Mouse (Mus musculus) ES-Bruce4 (cell line): ENCODE results near the gene Ckmt2. TPM values are rescaled to one million over a fixed set of nuclear protein-coding genes. Genes with fewer than 3 reads are reported as not detected.

Experiments
- H3K27ac ChIP-seq: 2 replicates; pipeline ENCODE4 v1.5.1; 2012; ENCODE audit warnings: low read length, inconsistent platforms; ENCODE audit not compliant: insufficient read depth
- H3K27me3 ChIP-seq: 2 replicates; pipeline ENCODE4 v1.6.1; 2012; ENCODE audit warnings: mild to moderate bottlenecking, low read length, inconsistent platforms; ENCODE audit not compliant: control insufficient read depth, poor library complexity, insufficient read depth, severe bottlenecking
- H3K36me3 ChIP-seq: 2 replicates; pipeline ENCODE4 v1.6.1; 2012; ENCODE audit warnings: inconsistent platforms, mild to moderate bottlenecking, low read length, moderate library complexity; ENCODE audit not compliant: control insufficient read depth, poor library complexity, insufficient read depth, severe bottlenecking
- H3K4me1 ChIP-seq: one replicate; pipeline ENCODE4 v1.8.1; 2011; ENCODE audit warnings: low read length; ENCODE audit not compliant: control insufficient read depth, insufficient read depth
- H3K4me3 ChIP-seq: 2 replicates; pipeline ENCODE4 v1.5.1; 2011; ENCODE audit warnings: low read depth, mild to moderate bottlenecking, low read length
- H3K9ac ChIP-seq: 2 replicates; pipeline ENCODE4 v1.6.1; 2012; ENCODE audit warnings: low read depth, mild to moderate bottlenecking, inconsistent platforms; ENCODE audit not compliant: poor library complexity, severe bottlenecking
- H3K9me3 ChIP-seq: replicated peaks from 2 replicates; pipeline ENCODE4 v1.6.1; 2012; ENCODE audit warnings: mild to moderate bottlenecking, low read length, inconsistent platforms; ENCODE audit not compliant: control insufficient read depth, poor library complexity, insufficient read depth, severe bottlenecking
- CTCF ChIP-seq: IDR thresholded peaks from one replicate; pipeline ENCODE4 v1.8.1; 2011; ENCODE audit warnings: low read depth, low read length
- EP300 ChIP-seq: IDR thresholded peaks from 2 replicates; pipeline ENCODE4 v1.6.1; 2011; ENCODE audit warnings: low read depth, low read length; ENCODE audit not compliant: insufficient read depth
- POLR2A ChIP-seq: IDR thresholded peaks from one replicate; pipeline ENCODE4 v1.8.1; 2011; ENCODE audit warnings: low read length; ENCODE audit not compliant: insufficient read depth
- polyA plus RNA-seq: library from polyadenylated mRNA; stranded (reverse); fragments of >200 nt; gene quantifications from 2 replicates; pipeline ENCODE4 v1.2.4, GENCODE M21; 2011; ENCODE audit warnings: low read depth; ENCODE audit not compliant: missing spikeins, insufficient read depth, insufficient read length

Gene Ckmt2
- polyA plus RNA-seq: not detected in 2 replicates

GRCm38 (mm10) chr13:91876741-91877349 lies at the start of gene Ckmt2:
Ckmt2 (minus strand) TSS chr13:91876885.
- H3K36me3 ChIP-seq: no peaks in the 10 kb centered on the region
- H3K9me3 ChIP-seq: no peaks in the 10 kb centered on the region
- no peak within 1 kb of the TSS for H3K4me3 ChIP-seq
- no peak within 1 kb of the TSS for H3K27ac ChIP-seq
- no peaks in the 10 kb centered on the region for H3K4me1 ChIP-seq
- H3K9ac ChIP-seq: no peak within 1 kb of the TSS
- no peaks in the 10 kb centered on the region for H3K27me3 ChIP-seq
- TF ChIP-seq CTCF: no peak
- no peak for TF ChIP-seq EP300
- no peak for TF ChIP-seq POLR2A

DNA sequence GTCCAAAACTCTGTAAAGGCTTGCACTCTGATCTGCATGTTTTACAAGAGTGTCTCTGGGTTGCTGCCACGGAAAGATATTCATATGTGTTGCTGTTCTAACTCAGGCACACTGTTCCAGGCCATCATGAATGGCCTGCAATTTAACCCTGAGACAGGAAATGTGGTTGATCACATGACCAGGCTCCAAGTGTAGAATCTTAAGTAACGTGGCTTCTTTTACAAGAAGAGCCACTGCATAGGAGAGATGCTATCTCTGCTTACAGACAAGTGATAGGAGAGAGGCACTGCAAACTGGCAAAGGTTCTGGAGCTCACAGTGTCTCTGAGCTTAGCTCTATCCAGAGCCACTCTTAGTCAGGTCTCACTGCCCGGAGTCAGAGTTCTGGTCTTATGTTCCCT lies 44.3 kb upstream of the Ckmt2 start:
- no peaks in the 10 kb centered on the region for H3K36me3 ChIP-seq
- no peak overlapping the region for H3K9ac ChIP-seq
- no peaks in the 10 kb centered on the region for H3K27me3 ChIP-seq
- H3K4me1 ChIP-seq: no peaks in the 10 kb centered on the region
- no peaks in the 10 kb centered on the region for H3K9me3 ChIP-seq
- H3K4me3 ChIP-seq: no peak overlapping the region
- no peak for TF ChIP-seq POLR2A
- no peak for TF ChIP-seq CTCF
- no peak for TF ChIP-seq EP300
- no peak overlapping the region for H3K27ac ChIP-seq

DNA sequence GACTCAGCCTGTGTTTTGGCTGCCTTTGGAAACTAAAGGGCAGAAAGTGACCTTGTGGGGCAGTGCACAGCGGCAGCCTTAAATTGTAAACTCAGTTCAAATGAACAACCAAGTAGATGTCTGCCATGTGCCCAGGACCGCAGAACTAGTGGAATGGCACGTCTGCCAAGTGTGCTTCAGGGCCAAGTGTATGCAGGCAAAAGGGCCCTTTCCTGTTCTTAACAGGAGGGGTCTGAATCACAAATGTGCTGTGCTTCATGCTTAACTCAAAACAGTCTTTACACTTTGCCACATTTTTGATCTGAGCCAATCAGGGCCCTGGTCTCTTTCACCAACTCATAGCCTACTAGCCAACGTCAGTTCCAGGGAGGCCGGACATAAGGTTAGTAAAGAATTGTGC lies 42.1 kb upstream of the Ckmt2 start:
- no peaks in the 10 kb centered on the region for H3K27me3 ChIP-seq
- no peak overlapping the region for H3K4me3 ChIP-seq
- H3K9ac ChIP-seq: no peak overlapping the region
- no peak overlapping the region for H3K27ac ChIP-seq
- TF ChIP-seq CTCF (no peak), EP300 (no peak), POLR2A (no peak)
- no peaks in the 10 kb centered on the region for H3K4me1 ChIP-seq
- H3K9me3 ChIP-seq: no peaks in the 10 kb centered on the region
- no peaks in the 10 kb centered on the region for H3K36me3 ChIP-seq

- no peaks in the 10 kb centered on the region for H3K27me3 ChIP-seq
- H3K36me3 ChIP-seq: no peaks in the 10 kb centered on the region
- no peak overlapping the region for H3K9ac ChIP-seq
- H3K9me3 ChIP-seq: no peaks in the 10 kb centered on the region
- no peaks in the 10 kb centered on the region for H3K4me1 ChIP-seq
- TF ChIP-seq CTCF (no peak), POLR2A (no peak), EP300 (no peak)
- H3K27ac ChIP-seq: no peak overlapping the region
- H3K4me3 ChIP-seq: no peak overlapping the region
These were observed 41.1 kb upstream of the Ckmt2 start for GRCm38 (mm10) chr13:91917835-91918234.

DNA sequence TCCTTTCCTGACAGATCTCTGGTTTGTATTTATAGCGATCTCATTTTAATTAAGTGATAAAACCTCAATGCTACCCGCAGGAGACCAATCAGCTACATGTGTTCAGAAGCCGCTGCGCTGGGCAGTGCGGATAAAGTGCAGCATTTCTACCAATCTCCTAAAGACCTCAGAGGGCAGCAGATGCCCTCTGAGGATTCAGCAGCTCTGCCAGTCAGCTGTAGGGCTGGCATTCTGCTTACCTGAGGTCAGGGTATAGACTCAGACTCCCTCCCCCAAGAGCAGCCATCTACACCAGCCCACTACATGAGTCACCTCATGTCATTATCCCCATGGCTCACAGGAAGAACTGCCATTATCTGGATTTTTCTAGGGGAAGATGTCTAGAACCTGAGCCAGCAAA lies 39.6 kb upstream of the Ckmt2 start:
- H3K9me3 ChIP-seq: no peaks in the 10 kb centered on the region
- no peaks in the 10 kb centered on the region for H3K36me3 ChIP-seq
- TF ChIP-seq EP300 (no peak), CTCF (no peak), POLR2A (no peak)
- no peaks in the 10 kb centered on the region for H3K27me3 ChIP-seq
- H3K27ac ChIP-seq: no peak overlapping the region
- H3K4me3 ChIP-seq: no peak overlapping the region
- H3K4me1 ChIP-seq: no peaks in the 10 kb centered on the region
- no peak overlapping the region for H3K9ac ChIP-seq

DNA sequence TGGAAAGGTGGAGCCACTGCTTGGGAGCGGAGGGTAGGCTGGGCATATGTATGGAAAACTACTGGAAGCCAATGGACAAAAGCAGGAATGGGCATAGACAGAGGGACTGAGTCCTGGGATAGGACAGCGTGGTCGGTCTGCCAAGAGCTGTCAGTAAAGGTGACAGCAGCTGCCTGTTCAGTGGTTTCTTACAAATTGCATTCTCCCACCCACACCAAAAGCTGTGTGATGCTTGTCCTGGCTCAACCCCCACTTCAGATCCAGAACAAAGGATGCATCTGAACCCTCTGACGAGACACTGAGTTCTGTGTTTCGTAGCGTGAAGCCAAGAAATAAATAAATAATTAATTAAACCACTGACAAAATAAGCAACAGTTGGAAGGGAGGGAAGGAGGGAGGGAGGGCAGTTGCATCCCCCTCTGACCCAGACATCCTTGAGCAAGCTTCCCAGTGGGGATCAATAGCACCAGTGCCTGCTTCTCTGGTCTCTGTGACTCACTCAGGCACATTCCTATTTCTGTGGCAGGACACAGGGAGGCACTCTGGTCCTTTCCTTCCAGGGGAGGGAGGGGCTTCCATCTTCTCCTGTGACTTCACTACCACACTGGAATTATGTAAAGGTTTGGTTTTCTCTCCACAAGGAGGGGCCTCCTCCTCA lies 39.0 kb upstream of the Ckmt2 start:
- Histone ChIP-seq H3K27ac (no peak overlapping the region), H3K9ac (no peak overlapping the region), H3K27me3 (no peaks in the 10 kb centered on the region), H3K36me3 (no peaks in the 10 kb centered on the region), H3K4me3 (no peak overlapping the region), H3K9me3 (no peaks in the 10 kb centered on the region), H3K4me1 (no peaks in the 10 kb centered on the region)
- TF ChIP-seq EP300: no peak
- TF ChIP-seq CTCF: no peak
- TF ChIP-seq POLR2A: no peak
